Mouse (Mus musculus) kidney, embryonic 16.5 days (tissue): ENCODE results near the gene Reck. TPM values are rescaled to one million over a fixed set of nuclear protein-coding genes. Genes with fewer than 3 reads are reported as not detected.

Experiments used
- ATAC-seq: fragments of 200-750 bp; cut with Nextera tagmentation; 2 replicates; pipeline ENCODE4 v1.8.0; 2017; ENCODE audit warnings: moderate TSS enrichment; ENCODE audit not compliant: low FRiP score, low TSS enrichment
- H3K27ac ChIP-seq: fragments of 300-500 bp; sonication (generic); 2 replicates; pipeline ENCODE4 v1.5.1; 2014; ENCODE audit warnings: low read length
- H3K27me3 ChIP-seq: fragments of 300-500 bp; sonication (generic); 2 replicates; pipeline ENCODE4 v1.6.1; 2014; ENCODE audit warnings: low read length, control low read depth, mixed read lengths; ENCODE audit not compliant: insufficient read depth
- H3K36me3 ChIP-seq: fragments of 300-500 bp; sonication (generic); 2 replicates; pipeline ENCODE4 v1.6.1; 2014; ENCODE audit warnings: low read length, control low read depth, mixed read lengths; ENCODE audit not compliant: insufficient read depth
- H3K4me1 ChIP-seq: fragments of 300-500 bp; sonication (generic); 2 replicates; pipeline ENCODE4 v1.6.1; 2014; ENCODE audit warnings: low read length, control low read depth, mixed read lengths; ENCODE audit not compliant: insufficient read depth
- H3K4me2 ChIP-seq: fragments of 300-500 bp; sonication (generic); replicated peaks from 2 replicates; pipeline ENCODE4 v1.6.1; 2014; ENCODE audit warnings: low read depth, low read length
- H3K4me3 ChIP-seq: fragments of 300-500 bp; sonication (generic); 2 replicates; pipeline ENCODE4 v1.5.1; 2014; ENCODE audit warnings: mild to moderate bottlenecking, low read length
- H3K9ac ChIP-seq: fragments of 300-500 bp; sonication (generic); replicated peaks from 2 replicates; pipeline ENCODE4 v1.6.1; 2014; ENCODE audit warnings: low read length
- H3K9me3 ChIP-seq: fragments of 300-500 bp; sonication (generic); 2 replicates; pipeline ENCODE4 v1.6.1; 2016; ENCODE audit warnings: low read length, control low read depth
- WGBS: fragments of 180-500 bp; shearing (Covaris S2); extraction: QIAGEN DNeasy Blood & Tissue Kit; methylation state at CpG from one replicate; pipeline ENCODE4 v1.1.7; 2014; 5-methylcytosine and 5-hydroxymethylcytosine counted together
- polyA plus RNA-seq: library from polyadenylated mRNA; unstranded; fragments of >200 nt; fragmentation: Nextera tagmentation; extraction: Ambion mirVana; gene quantifications from 2 replicates; pipeline ENCODE4 v1.2.1, GENCODE M21; 2015

The Reck gene
- polyA plus RNA-seq, 1 experiment from 2014 or later, result 27.2 TPM

GRCm38 (mm10) chr4:43964326-43964833 is 89.0 kb downstream of the Reck start:
- Histone ChIP-seq H3K9ac (no peak overlapping the region), H3K27ac (no peak overlapping the region), H3K4me1 (peaks cover 20% of the 10 kb centered on the region), H3K9me3 (no peaks in the 10 kb centered on the region), H3K4me2 (no peak overlapping the region), H3K27me3 (no peaks in the 10 kb centered on the region), H3K4me3 (no peak overlapping the region), H3K36me3 (no peaks in the 10 kb centered on the region)
- WGBS, result 56% methylated on average over 2 of the region's 2 CpGs
- no peak for ATAC-seq

- peak overlapping the region; percentile 10; the same call in 1 of the 2 replicates for H3K27ac ChIP-seq
- no peak overlapping the region for H3K4me3 ChIP-seq
- H3K9ac ChIP-seq, result no peak overlapping the region
- H3K27me3 ChIP-seq, result no peaks in the 10 kb centered on the region
- H3K4me1 ChIP-seq, result peaks cover 23% of the 10 kb centered on the region
- no peak for ATAC-seq
- H3K4me2 ChIP-seq, result no peak overlapping the region
- no peaks in the 10 kb centered on the region for H3K9me3 ChIP-seq
- WGBS, result 36% methylated on average over 4 of the region's 4 CpGs
- H3K36me3 ChIP-seq, result no peaks in the 10 kb centered on the region
Measured at GRCm38 (mm10) chr4:43964951-43965684, 89.8 kb downstream of the Reck start.

GRCm38 (mm10) chr4:43965856-43966535 is 90.7 kb downstream of the Reck start:
- no peak for ATAC-seq
- WGBS, result 77% methylated on average over 7 of the region's 7 CpGs
- no peaks in the 10 kb centered on the region for H3K9me3 ChIP-seq
- H3K9ac ChIP-seq, result no peak overlapping the region
- no peaks in the 10 kb centered on the region for H3K36me3 ChIP-seq
- H3K4me3 ChIP-seq, result no peak overlapping the region
- H3K4me1 ChIP-seq, result peaks cover 23% of the 10 kb centered on the region
- no peak overlapping the region for H3K27ac ChIP-seq
- no peaks in the 10 kb centered on the region for H3K27me3 ChIP-seq
- H3K4me2 ChIP-seq, result no peak overlapping the region

GRCm38 (mm10) chr4:43968650-43969049 is 93.3 kb downstream of the Reck start:
- Histone ChIP-seq H3K36me3 (no peaks in the 10 kb centered on the region), H3K4me1 (peaks cover 40% of the 10 kb centered on the region), H3K27ac (peak overlapping the region; percentile 26; the same call in 1 of the 2 replicates), H3K9me3 (no peaks in the 10 kb centered on the region), H3K27me3 (no peaks in the 10 kb centered on the region), H3K9ac (0 out of 2 replicates have a peak overlapping the region, but pooled peaks have one; percentile 3), H3K4me2 (no peak overlapping the region), H3K4me3 (no peak overlapping the region)
- WGBS, result 43% methylated on average over 13 of the region's 13 CpGs
- ATAC-seq, result no peak; the same call in 1 of the 2 replicates

- ATAC-seq, result 0 out of 2 replicates have a peak, but pooled peaks have one; percentile 12
- Histone ChIP-seq H3K27ac (0 out of 2 replicates have a peak overlapping the region, but pooled peaks have one; percentile 24), H3K27me3 (no peaks in the 10 kb centered on the region), H3K36me3 (no peaks in the 10 kb centered on the region), H3K4me2 (no peak overlapping the region), H3K4me3 (no peak overlapping the region), H3K9ac (no peak overlapping the region), H3K9me3 (no peaks in the 10 kb centered on the region), H3K4me1 (peaks cover 40% of the 10 kb centered on the region)
- WGBS, result 21% methylated on average over 4 of the region's 4 CpGs
Measured at GRCm38 (mm10) chr4:43969373-43969772, 94.0 kb downstream of the Reck start.

- Histone ChIP-seq H3K27ac (no peak overlapping the region), H3K9ac (no peak overlapping the region), H3K4me3 (no peak overlapping the region), H3K4me1 (peaks cover 31% of the 10 kb centered on the region), H3K27me3 (no peaks in the 10 kb centered on the region), H3K4me2 (no peak overlapping the region), H3K36me3 (no peaks in the 10 kb centered on the region), H3K9me3 (no peaks in the 10 kb centered on the region)
- 88% methylated on average over 20 of the region's 20 CpGs for WGBS
- ATAC-seq, result no peak
Measured at GRCm38 (mm10) chr4:43970393-43971330, 95.3 kb downstream of the Reck start.

- H3K27ac ChIP-seq, result peak overlapping the region; percentile 94
- WGBS, result 53% methylated on average over 9 of the region's 9 CpGs
- 0 out of 2 replicates have a peak overlapping the region, but pooled peaks have one; percentile 9 for H3K4me3 ChIP-seq
- peak; percentile 49 for ATAC-seq
- H3K36me3 ChIP-seq, result no peaks in the 10 kb centered on the region
- peak overlapping the region; percentile 38 for H3K4me2 ChIP-seq
- no peaks in the 10 kb centered on the region for H3K9me3 ChIP-seq
- H3K4me1 ChIP-seq, result peaks cover 35% of the 10 kb centered on the region
- peak overlapping the region; percentile 24; the same call in 1 of the 2 replicates for H3K9ac ChIP-seq
- H3K27me3 ChIP-seq, result no peaks in the 10 kb centered on the region
Measured at GRCm38 (mm10) chr4:43971541-43972136, 96.3 kb downstream of the Reck start.

GRCm38 (mm10) chr4:43972137-43972591 is 96.8 kb downstream of the Reck start:
- WGBS, result 2% methylated on average over 8 of the region's 8 CpGs
- Histone ChIP-seq H3K4me3 (0 out of 2 replicates have a peak overlapping the region, but pooled peaks have one; percentile 9), H3K36me3 (no peaks in the 10 kb centered on the region), H3K4me2 (peak overlapping the region; percentile 38), H3K27me3 (no peaks in the 10 kb centered on the region), H3K9me3 (no peaks in the 10 kb centered on the region), H3K9ac (peak overlapping the region; percentile 24), H3K4me1 (peaks cover 35% of the 10 kb centered on the region), H3K27ac (peak overlapping the region; percentile 94)
- peak; percentile 91 for ATAC-seq

- Histone ChIP-seq H3K4me2 (no peak overlapping the region), H3K27me3 (no peaks in the 10 kb centered on the region), H3K9me3 (no peaks in the 10 kb centered on the region), H3K27ac (no peak overlapping the region), H3K4me1 (peaks cover 36% of the 10 kb centered on the region), H3K9ac (no peak overlapping the region), H3K4me3 (no peak overlapping the region), H3K36me3 (no peaks in the 10 kb centered on the region)
- ATAC-seq, result no peak
- WGBS, result 66% methylated on average over 4 of the region's 4 CpGs
Measured at GRCm38 (mm10) chr4:43973526-43973981, 98.2 kb downstream of the Reck start.
